Mouse (Mus musculus) layer of hippocampus, adult 11-12 months (tissue): ENCODE data around the gene Tppp2.

Experiments
- DNase-seq: peaks from one replicate; pipeline ENCODE4 v3.0.0; 2022; ENCODE audit warnings: low spot score

The Tppp2 gene

GRCm38 (mm10) chr14:51960316-51960715 is 42.1 kb downstream of the Tppp2 start:
- no peak for DNase-seq

GRCm38 (mm10) chr14:51967400-51967799 is 49.2 kb downstream of the Tppp2 start:
- no peak for DNase-seq
